Mouse (Mus musculus) heart, postnatal 36 days (tissue): ENCODE data around the gene Scn2a. TPM values are rescaled to one million over a fixed set of nuclear protein-coding genes. Genes with fewer than 3 reads are reported as not detected.

Source experiments
- DNase-seq, 2 experiments: peaks; one replicate each; pipeline ENCODE4 v3.0.0; 2021 to 2022
- intact Hi-C: fragments of 180-260 bp; cut with DNase I; formaldehyde crosslinking; loops from one replicate; pipeline ENCODE4 v1.15.1; 2025
- total RNA-seq, 2 experiments: library from RNA; stranded (reverse); gene quantifications; 2 replicates each; pipeline ENCODE4 v1.2.3; 2021

Gene Scn2a
- total RNA-seq, result under 1 TPM; 0.49 to 0.58 TPM

- peak; percentile 5 to 9 for DNase-seq
- intact Hi-C loops, result loop anchor here (1.0 kb wide), 1 partner anchor 48 kb away; no protein-coding TSS in a partner anchor
Observed at GRCm38 (mm10) chr2:65620556-65621166, at the start of gene Scn2a. Gene Scn2a (plus strand): TSS chr2:65620771.

GRCm38 (mm10) chr2:65587679-65588078, 32.9 kb upstream of the Scn2a start:
- DNase-seq, result no peak
- intact Hi-C loops, result no loop called here

- intact Hi-C loops, result no loop called here
- DNase-seq, result no peak
Observed at GRCm38 (mm10) chr2:65607813-65608212, 12.8 kb upstream of the Scn2a start.

GRCm38 (mm10) chr2:65611887-65612286, 8.7 kb upstream of the Scn2a start:
- intact Hi-C loops, result no loop called here
- no peak for DNase-seq

GRCm38 (mm10) chr2:65619781-65620180, 790 bp upstream of the Scn2a start:
- intact Hi-C loops, result loop anchor here (1.0 kb wide), 1 partner anchor 49 kb away; no protein-coding TSS in a partner anchor
- peak; percentile 11 to 33 for DNase-seq

- intact Hi-C loops, result no loop called here
- no peak for DNase-seq
Observed at GRCm38 (mm10) chr2:65621254-65621653, 683 bp downstream of the Scn2a start.

GRCm38 (mm10) chr2:65621838-65622237, 1.3 kb downstream of the Scn2a start:
- no peak for DNase-seq
- intact Hi-C loops, result no loop called here

- DNase-seq, result no peak
- intact Hi-C loops, result no loop called here
Observed at GRCm38 (mm10) chr2:65652636-65653035, 32.1 kb downstream of the Scn2a start.

- intact Hi-C loops, result no loop called here
Observed at GRCm38 (mm10) chr2:65657031-65657430, 36.5 kb downstream of the Scn2a start.

GRCm38 (mm10) chr2:65658430-65658829, 37.9 kb downstream of the Scn2a start:
- intact Hi-C loops, result no loop called here
- no peak for DNase-seq

More at GRCm38 (mm10) chr2:65657031-65657430, 36.5 kb downstream of the Scn2a start:
- no peak for DNase-seq

GRCm38 (mm10) chr2:65663892-65664291, 43.3 kb downstream of the Scn2a start:
- DNase-seq, result no peak
- intact Hi-C loops, result no loop called here

- intact Hi-C loops, result no loop called here
- no peak for DNase-seq
Observed at GRCm38 (mm10) chr2:65664481-65664880, 43.9 kb downstream of the Scn2a start.

GRCm38 (mm10) chr2:65665180-65665579, 44.6 kb downstream of the Scn2a start:
- intact Hi-C loops, result no loop called here
- DNase-seq, result no peak

- intact Hi-C loops, result loop anchor here (1.0 to 2.0 kb wide), 2 partner anchors 48 to 271 kb away; partner anchors contain the start of gene Scn2a
- no peak for DNase-seq
Observed at GRCm38 (mm10) chr2:65667590-65668436, 47.2 kb downstream of the Scn2a start.

GRCm38 (mm10) chr2:65668437-65669135, 48.0 kb downstream of the Scn2a start:
- DNase-seq, result peak; percentile 37 to 43
- intact Hi-C loops, result loop anchor here (1.0 to 2.0 kb wide), 2 partner anchors 48 to 272 kb away; partner anchors contain the start of gene Scn2a

GRCm38 (mm10) chr2:65669561-65669960, 49.0 kb downstream of the Scn2a start:
- intact Hi-C loops, result loop anchor here (2.0 kb wide), 1 partner anchor 273 kb away; no protein-coding TSS in a partner anchor
- DNase-seq, result no peak

GRCm38 (mm10) chr2:65670153-65670817, 49.7 kb downstream of the Scn2a start:
- intact Hi-C loops, result loop anchor here (10.0 kb wide), 1 partner anchor 565 kb away; no protein-coding TSS in a partner anchor
- DNase-seq, result no peak

GRCm38 (mm10) chr2:65679621-65680020, 59.0 kb downstream of the Scn2a start:
- intact Hi-C loops, result loop anchor here (10.0 kb wide), 1 partner anchor 575 kb away; no protein-coding TSS in a partner anchor
- no peak for DNase-seq

- intact Hi-C loops, result no loop called here
- DNase-seq, result no peak
Observed at GRCm38 (mm10) chr2:65685151-65685550, 64.6 kb downstream of the Scn2a start.
